Mouse (Mus musculus) forebrain, embryonic 13.5 days (tissue): Measurements from ENCODE around the gene Entpd2. TPM values are rescaled to one million over a fixed set of nuclear protein-coding genes. Genes with fewer than 3 reads are reported as not detected.

Source experiments
- ATAC-seq: fragments of 200-750 bp; cut with Nextera tagmentation; 2 replicates; pipeline ENCODE4 v1.8.0; 2017
- H3K27ac ChIP-seq: fragments of 300-500 bp; sonication (generic); 2 replicates; pipeline ENCODE4 v1.5.1; 2015; ENCODE audit warnings: inconsistent platforms, mild to moderate bottlenecking, moderate library complexity
- H3K27me3 ChIP-seq: fragments of 300-500 bp; sonication (generic); 2 replicates; pipeline ENCODE4 v1.6.1; 2015; ENCODE audit warnings: mild to moderate bottlenecking, inconsistent platforms
- H3K36me3 ChIP-seq: fragments of 300-500 bp; sonication (generic); 2 replicates; pipeline ENCODE4 v1.6.1; 2015; ENCODE audit warnings: mild to moderate bottlenecking, inconsistent platforms; ENCODE audit not compliant: poor library complexity, severe bottlenecking
- H3K4me1 ChIP-seq: fragments of 300-500 bp; sonication (generic); 2 replicates; pipeline ENCODE4 v1.6.1; 2015; ENCODE audit warnings: inconsistent platforms
- H3K4me2 ChIP-seq: fragments of 300-500 bp; sonication (generic); 2 replicates; pipeline ENCODE4 v1.6.1; 2015; ENCODE audit warnings: inconsistent platforms, mild to moderate bottlenecking, moderate library complexity
- H3K4me3 ChIP-seq: fragments of 300-500 bp; sonication (generic); 2 replicates; pipeline ENCODE4 v1.5.1; 2015; ENCODE audit warnings: mild to moderate bottlenecking, inconsistent platforms
- H3K9ac ChIP-seq: fragments of 300-500 bp; sonication (generic); 2 replicates; pipeline ENCODE4 v1.6.1; 2015; ENCODE audit warnings: mild to moderate bottlenecking, inconsistent platforms
- H3K9me3 ChIP-seq: fragments of 300-500 bp; sonication (generic); replicated peaks from 2 replicates; pipeline ENCODE4 v1.6.1; 2016; ENCODE audit warnings: inconsistent platforms
- WGBS: fragments of 180-500 bp; shearing (Covaris S2); methylation state at CpG from one replicate; pipeline ENCODE4 v1.1.7; 2015; 5-methylcytosine and 5-hydroxymethylcytosine counted together
- microRNA-seq: library from miRNA; unstranded; fragments of <30 nt; microRNA quantifications from one replicate; pipeline ENCODE4, GENCODE M21; 2016
- polyA plus RNA-seq: library from polyadenylated mRNA; unstranded; fragments of >200 nt; fragmentation: Nextera tagmentation; extraction: Ambion mirVana; gene quantifications from 2 replicates; pipeline ENCODE4 v1.2.1, GENCODE M21; 2015

Gene Entpd2
- polyA plus RNA-seq, 1 experiment from 2014 or later: 0.68 TPM

- 92% methylated on average over 17 of the region's 17 CpGs for WGBS
- ATAC-seq: no peak
- no peak overlapping the region for H3K4me3 ChIP-seq
- H3K27me3 ChIP-seq: 0 out of 2 replicates have a peak, but pooled peaks cover 4% of the 10 kb centered on the region
- no peak overlapping the region for H3K9ac ChIP-seq
- H3K27ac ChIP-seq: no peak overlapping the region
- H3K4me1 ChIP-seq: peaks cover 30% of the 10 kb centered on the region
- H3K36me3 ChIP-seq: peaks cover 52% of the 10 kb centered on the region
- no peak overlapping the region for H3K4me2 ChIP-seq
- H3K9me3 ChIP-seq: no peaks in the 10 kb centered on the region
Observed at GRCm38 (mm10) chr2:25433101-25433500, 37.4 kb downstream of the Entpd2 start.

GRCm38 (mm10) chr2:25434292-25434691 is 38.6 kb downstream of the Entpd2 start:
- H3K36me3 ChIP-seq: peaks cover 64% of the 10 kb centered on the region
- no peak for ATAC-seq
- no peak overlapping the region for H3K9ac ChIP-seq
- no peak overlapping the region for H3K4me2 ChIP-seq
- H3K27ac ChIP-seq: no peak overlapping the region
- 0 out of 2 replicates have a peak, but pooled peaks cover 4% of the 10 kb centered on the region for H3K27me3 ChIP-seq
- H3K4me1 ChIP-seq: peaks cover 25% of the 10 kb centered on the region
- 93% methylated on average over 8 of the region's 8 CpGs for WGBS
- H3K9me3 ChIP-seq: no peaks in the 10 kb centered on the region
- H3K4me3 ChIP-seq: no peak overlapping the region

- no peak overlapping the region for H3K27ac ChIP-seq
- WGBS: 95% methylated on average over 10 of the region's 10 CpGs
- H3K36me3 ChIP-seq: peaks cover 85% of the 10 kb centered on the region
- no peak overlapping the region for H3K9ac ChIP-seq
- no peak overlapping the region for H3K4me2 ChIP-seq
- no peaks in the 10 kb centered on the region for H3K9me3 ChIP-seq
- no peak for ATAC-seq
- no peaks in the 10 kb centered on the region for H3K27me3 ChIP-seq
- H3K4me1 ChIP-seq: peaks cover 4% of the 10 kb centered on the region
- H3K4me3 ChIP-seq: no peak overlapping the region
Observed at GRCm38 (mm10) chr2:25436286-25436820, 40.7 kb downstream of the Entpd2 start.

GRCm38 (mm10) chr2:25441067-25441466 is 45.4 kb downstream of the Entpd2 start:
- no peaks in the 10 kb centered on the region for H3K9me3 ChIP-seq
- no peak overlapping the region for H3K27ac ChIP-seq
- ATAC-seq: no peak
- WGBS: 89% methylated on average over 20 of the region's 20 CpGs
- peaks cover 100% of the 10 kb centered on the region for H3K36me3 ChIP-seq
- no peaks in the 10 kb centered on the region for H3K27me3 ChIP-seq
- H3K4me2 ChIP-seq: no peak overlapping the region
- no peaks in the 10 kb centered on the region for H3K4me1 ChIP-seq
- H3K4me3 ChIP-seq: no peak overlapping the region
- H3K9ac ChIP-seq: no peak overlapping the region

- Histone ChIP-seq H3K4me1 (no peaks in the 10 kb centered on the region), H3K27ac (no peak overlapping the region), H3K9ac (no peak overlapping the region), H3K36me3 (peaks cover 100% of the 10 kb centered on the region), H3K27me3 (no peaks in the 10 kb centered on the region), H3K4me2 (no peak overlapping the region), H3K4me3 (no peak overlapping the region), H3K9me3 (no peaks in the 10 kb centered on the region)
- no peak for ATAC-seq
- 93% methylated on average over 14 of the region's 14 CpGs for WGBS
Observed at GRCm38 (mm10) chr2:25442682-25443081, 47.0 kb downstream of the Entpd2 start.

Small RNAs within 50 kb of the gene (microRNA-seq; reads per million reads assigned to microRNA genes)
- 0.80 reads per million for gene Mir3087

Other genes starting within 250 kb of the Entpd2 start
- 29.2 and 30.8 TPM in 2 replicates for gene Nrarp, start 215.1 kb upstream of the Entpd2 start, polyA plus RNA-seq
- gene Tor4a, start 199.0 kb upstream of the Entpd2 start, polyA plus RNA-seq: 0.66 and 0.78 TPM in 2 replicates
- 95.4 and 104 TPM in 2 replicates for gene Nelfb, start 184.4 kb upstream of the Entpd2 start, polyA plus RNA-seq
- not detected in 2 replicates for gene Stpg3, start 181.2 kb upstream of the Entpd2 start, polyA plus RNA-seq
- 0.21 TPM in 1 of 2 replicates, not detected in the other for gene Fam166a, start 177.1 kb upstream of the Entpd2 start, polyA plus RNA-seq
- 448 and 518 TPM in 2 replicates for gene Tubb4b, start 171.2 kb upstream of the Entpd2 start, polyA plus RNA-seq
- not detected in 2 replicates for gene Slc34a3, start 161.5 kb upstream of the Entpd2 start, polyA plus RNA-seq
- not detected in 2 replicates for gene Rnf224, start 159.1 kb upstream of the Entpd2 start, polyA plus RNA-seq
- gene Rnf208, start 153.6 kb upstream of the Entpd2 start, polyA plus RNA-seq: 43.1 and 43.2 TPM in 2 replicates
- gene Cysrt1, start 153.4 kb upstream of the Entpd2 start, polyA plus RNA-seq: 0.29 TPM in 1 of 2 replicates, not detected in the other
- gene AL732309.1, start 149.0 kb upstream of the Entpd2 start, polyA plus RNA-seq: 4.4 and 7.1 TPM in 2 replicates
- 19.4 and 20.3 TPM in 2 replicates for gene Tmem203, start 140.4 kb upstream of the Entpd2 start, polyA plus RNA-seq
- gene Tprn, start 133.3 kb upstream of the Entpd2 start, polyA plus RNA-seq: 9.7 and 10.8 TPM in 2 replicates
- gene Ssna1, start 123.4 kb upstream of the Entpd2 start, polyA plus RNA-seq: 233 and 245 TPM in 2 replicates
- 126 and 148 TPM in 2 replicates for gene Anapc2, start 123.4 kb upstream of the Entpd2 start, polyA plus RNA-seq
- not detected in 2 replicates for gene Tmem210, start 107.7 kb upstream of the Entpd2 start, polyA plus RNA-seq
- 0.14 TPM in 1 of 2 replicates, not detected in the other for gene Lrrc26, start 106.0 kb upstream of the Entpd2 start, polyA plus RNA-seq
- gene Grin1, start 76.7 kb upstream of the Entpd2 start, polyA plus RNA-seq: 5.6 and 7.9 TPM in 2 replicates
- 59.2 and 63.2 TPM in 2 replicates for gene Man1b1, start 63.5 kb upstream of the Entpd2 start, polyA plus RNA-seq
- gene Dpp7, start 39.5 kb upstream of the Entpd2 start, polyA plus RNA-seq: 22.8 and 23.3 TPM in 2 replicates
- gene Uap1l1, start 30.2 kb upstream of the Entpd2 start, polyA plus RNA-seq: 2.2 and 3.5 TPM in 2 replicates
- 49.4 and 62.3 TPM in 2 replicates for gene Sapcd2, start 23.6 kb upstream of the Entpd2 start, polyA plus RNA-seq
- gene Npdc1, start 3.5 kb downstream of the Entpd2 start, polyA plus RNA-seq: 287 and 315 TPM in 2 replicates
- gene Fut7, start 27.4 kb downstream of the Entpd2 start, polyA plus RNA-seq: 0.08 TPM in 1 of 2 replicates, not detected in the other
- gene Abca2, start 32.8 kb downstream of the Entpd2 start, polyA plus RNA-seq: 5.7 and 8.2 TPM in 2 replicates
- gene Clic3, start 61.0 kb downstream of the Entpd2 start, polyA plus RNA-seq: 2.4 and 3.2 TPM in 2 replicates
- 62.0 and 65.9 TPM in 2 replicates for gene Paxx, start 65.2 kb downstream of the Entpd2 start, polyA plus RNA-seq
- 7.6 and 9.7 TPM in 2 replicates for gene Ptgds, start 74.2 kb downstream of the Entpd2 start, polyA plus RNA-seq
- gene Lcn12, start 98.0 kb downstream of the Entpd2 start, polyA plus RNA-seq: not detected in 2 replicates
- gene Fbxw5, start 104.9 kb downstream of the Entpd2 start, polyA plus RNA-seq: 97.9 and 103 TPM in 2 replicates
- 4.2 and 5.2 TPM in 2 replicates for gene C8g, start 105.8 kb downstream of the Entpd2 start, polyA plus RNA-seq
- 30.9 and 33.3 TPM in 2 replicates for gene Traf2, start 151.1 kb downstream of the Entpd2 start, polyA plus RNA-seq
- gene Edf1, start 162.0 kb downstream of the Entpd2 start, polyA plus RNA-seq: 383 and 401 TPM in 2 replicates
- gene Mamdc4, start 179.0 kb downstream of the Entpd2 start, polyA plus RNA-seq: 3.1 and 4.2 TPM in 2 replicates
- 179 and 189 TPM in 2 replicates for gene Phpt1, start 179.3 kb downstream of the Entpd2 start, polyA plus RNA-seq
- gene Ajm1, start 185.9 kb downstream of the Entpd2 start, polyA plus RNA-seq: 2.2 and 3.4 TPM in 2 replicates
- gene Rabl6, start 212.6 kb downstream of the Entpd2 start, polyA plus RNA-seq: 71.7 and 72.5 TPM in 2 replicates
- gene Ccdc183, start 221.8 kb downstream of the Entpd2 start, polyA plus RNA-seq: 0.11 and 0.32 TPM in 2 replicates
- 14.3 and 16.2 TPM in 2 replicates for gene Tmem141, start 226.1 kb downstream of the Entpd2 start, polyA plus RNA-seq
- gene Fcna, start 232.2 kb downstream of the Entpd2 start, polyA plus RNA-seq: 0.92 and 1.2 TPM in 2 replicates